Mouse (Mus musculus) adrenal gland, adult 2 months (tissue): ENCODE measurements at regions not wholly inside any gene's neighbourhood (a gene's known extent, or its start where the extent isn't known, plus 50 kb on each side); places are given as distances from the start of the nearest gene placed in this dataset.
"Not testable (repeated sequence)": the region's sequence is repeated elsewhere in the genome, so short reads cannot be mapped to it uniquely, and the experiment has no call there.

ENCODE experiments used
- DNase-seq: peaks from one replicate; pipeline ENCODE4 v3.0.0; 2021

DNA sequence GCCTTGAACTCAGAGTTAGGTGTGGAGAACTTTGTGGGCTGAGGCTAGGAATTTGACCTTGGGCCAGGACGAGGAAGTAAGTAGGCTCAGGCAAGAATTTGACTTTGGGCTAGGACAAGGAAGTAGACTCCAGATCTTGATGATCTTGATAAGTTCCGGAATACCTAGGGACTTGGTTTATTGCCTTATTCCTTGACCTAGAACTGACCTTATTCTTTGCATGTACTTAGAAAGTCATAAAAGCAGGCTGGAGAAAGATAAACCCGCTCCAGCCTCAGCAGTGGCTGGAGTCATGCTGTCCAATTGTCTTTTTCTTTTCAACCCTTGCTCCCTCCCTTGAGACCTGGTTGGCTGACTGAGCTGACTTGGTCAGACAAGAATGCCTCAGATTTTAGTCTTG is 51.2 kb upstream of the Jarid2 start:
- DNase-seq, result no peak

- DNase-seq, result not testable (repeated sequence)
Measured at GRCm38 (mm10) chr13:44679457-44679856, 49.8 kb upstream of the Jarid2 start.
